Mouse (Mus musculus) forebrain, embryonic 12.5 days (tissue): ENCODE measurements around the gene Esyt3. TPM values are rescaled to one million over a fixed set of nuclear protein-coding genes. Genes with fewer than 3 reads are reported as not detected.

Experiments
- ATAC-seq: fragments of 200-750 bp; cut with Nextera tagmentation; 2 replicates; pipeline ENCODE4 v1.8.0; 2017; ENCODE audit warnings: moderate TSS enrichment; ENCODE audit not compliant: low FRiP score
- H3K27ac ChIP-seq: fragments of 300-500 bp; sonication (generic); 2 replicates; pipeline ENCODE4 v1.5.1; 2016; ENCODE audit warnings: mild to moderate bottlenecking
- H3K27me3 ChIP-seq: fragments of 300-500 bp; sonication (generic); 2 replicates; pipeline ENCODE4 v1.6.1; 2016; ENCODE audit warnings: mild to moderate bottlenecking
- H3K36me3 ChIP-seq: fragments of 300-500 bp; sonication (generic); replicated peaks from 2 replicates; pipeline ENCODE4 v1.6.1; 2016; ENCODE audit warnings: mild to moderate bottlenecking
- H3K4me1 ChIP-seq: fragments of 300-500 bp; sonication (generic); 2 replicates; pipeline ENCODE4 v1.6.1; 2016
- H3K4me2 ChIP-seq: fragments of 300-500 bp; sonication (generic); 2 replicates; pipeline ENCODE4 v1.6.1; 2016; ENCODE audit warnings: mild to moderate bottlenecking, moderate library complexity
- H3K4me3 ChIP-seq: fragments of 300-500 bp; sonication (generic); replicated peaks from 2 replicates; pipeline ENCODE4 v1.5.1; 2016; ENCODE audit warnings: mild to moderate bottlenecking
- H3K9ac ChIP-seq: fragments of 300-500 bp; sonication (generic); 2 replicates; pipeline ENCODE4 v1.6.1; 2016; ENCODE audit warnings: mild to moderate bottlenecking
- H3K9me3 ChIP-seq: fragments of 300-500 bp; sonication (generic); 2 replicates; pipeline ENCODE4 v1.6.1; 2016
- WGBS: fragments of 180-500 bp; shearing (Covaris S2); methylation state at CpG from one replicate; pipeline ENCODE4 v1.1.7; 2016; 5-methylcytosine and 5-hydroxymethylcytosine counted together
- polyA plus RNA-seq: library from polyadenylated mRNA; unstranded; fragments of >200 nt; fragmentation: Nextera tagmentation; extraction: Ambion mirVana; gene quantifications from 2 replicates; pipeline ENCODE4 v1.2.1, GENCODE M21; 2016

Gene Esyt3
- polyA plus RNA-seq, 1 experiment from 2014 or later, result 0.26 TPM

GRCm38 (mm10) chr9:99345351-99345792, 13.0 kb downstream of the Esyt3 start:
- H3K27me3 ChIP-seq, result no peaks in the 10 kb centered on the region; the same call in 1 of the 2 replicates
- H3K9me3 ChIP-seq, result no peaks in the 10 kb centered on the region
- no peak overlapping the region for H3K9ac ChIP-seq
- 53% methylated on average over 4 of the region's 4 CpGs for WGBS
- no peak overlapping the region for H3K4me2 ChIP-seq
- no peak for ATAC-seq
- no peak overlapping the region for H3K27ac ChIP-seq
- H3K36me3 ChIP-seq, result no peaks in the 10 kb centered on the region
- H3K4me3 ChIP-seq, result no peak overlapping the region
- peaks cover 2% of the 10 kb centered on the region; the same call in 1 of the 2 replicates for H3K4me1 ChIP-seq

- H3K9ac ChIP-seq, result no peak overlapping the region
- H3K27me3 ChIP-seq, result no peaks in the 10 kb centered on the region
- no peaks in the 10 kb centered on the region for H3K36me3 ChIP-seq
- no peak overlapping the region for H3K4me2 ChIP-seq
- ATAC-seq, result no peak
- no peak overlapping the region for H3K27ac ChIP-seq
- no peak overlapping the region for H3K4me3 ChIP-seq
- peaks cover 2% of the 10 kb centered on the region; the same call in 1 of the 2 replicates for H3K4me1 ChIP-seq
- WGBS, result 85% methylated on average over 3 of the region's 3 CpGs
- H3K9me3 ChIP-seq, result no peaks in the 10 kb centered on the region
Observed at GRCm38 (mm10) chr9:99341600-99341999, 16.8 kb downstream of the Esyt3 start.

GRCm38 (mm10) chr9:99340126-99340525, 18.2 kb downstream of the Esyt3 start:
- no peaks in the 10 kb centered on the region for H3K9me3 ChIP-seq
- H3K4me1 ChIP-seq, result peaks cover 2% of the 10 kb centered on the region; the same call in 1 of the 2 replicates
- no peak overlapping the region for H3K9ac ChIP-seq
- no peak overlapping the region for H3K27ac ChIP-seq
- 87% methylated on average over 12 of the region's 12 CpGs for WGBS
- no peak overlapping the region for H3K4me2 ChIP-seq
- no peak for ATAC-seq
- no peaks in the 10 kb centered on the region for H3K27me3 ChIP-seq
- no peaks in the 10 kb centered on the region for H3K36me3 ChIP-seq
- H3K4me3 ChIP-seq, result no peak overlapping the region

- no peaks in the 10 kb centered on the region for H3K27me3 ChIP-seq
- H3K9me3 ChIP-seq, result no peaks in the 10 kb centered on the region
- H3K27ac ChIP-seq, result no peak overlapping the region
- no peak for ATAC-seq
- H3K4me1 ChIP-seq, result 0 out of 2 replicates have a peak, but pooled peaks cover 2% of the 10 kb centered on the region
- 76% methylated on average over 1 of the region's 1 CpGs for WGBS
- no peaks in the 10 kb centered on the region for H3K36me3 ChIP-seq
- no peak overlapping the region for H3K4me3 ChIP-seq
- no peak overlapping the region for H3K4me2 ChIP-seq
- H3K9ac ChIP-seq, result no peak overlapping the region
Observed at GRCm38 (mm10) chr9:99339182-99339581, 19.2 kb downstream of the Esyt3 start.

- Histone ChIP-seq H3K4me1 (no peaks in the 10 kb centered on the region), H3K4me2 (no peak overlapping the region), H3K27me3 (no peaks in the 10 kb centered on the region), H3K36me3 (no peaks in the 10 kb centered on the region), H3K27ac (no peak overlapping the region), H3K4me3 (no peak overlapping the region), H3K9ac (no peak overlapping the region), H3K9me3 (no peaks in the 10 kb centered on the region)
- no peak for ATAC-seq
- WGBS, result 100% methylated on average over 1 of the region's 1 CpGs
Observed at GRCm38 (mm10) chr9:99338293-99338692, 20.1 kb downstream of the Esyt3 start.

GRCm38 (mm10) chr9:99336538-99336937, 21.8 kb downstream of the Esyt3 start:
- no peaks in the 10 kb centered on the region for H3K36me3 ChIP-seq
- WGBS, result 89% methylated on average over 4 of the region's 4 CpGs
- ATAC-seq, result no peak
- no peak overlapping the region for H3K4me2 ChIP-seq
- no peaks in the 10 kb centered on the region for H3K9me3 ChIP-seq
- no peak overlapping the region for H3K4me3 ChIP-seq
- no peaks in the 10 kb centered on the region for H3K27me3 ChIP-seq
- no peak overlapping the region for H3K9ac ChIP-seq
- H3K4me1 ChIP-seq, result no peaks in the 10 kb centered on the region
- H3K27ac ChIP-seq, result no peak overlapping the region

- no peaks in the 10 kb centered on the region for H3K4me1 ChIP-seq
- H3K9ac ChIP-seq, result no peak overlapping the region
- no peak for ATAC-seq
- H3K27me3 ChIP-seq, result no peaks in the 10 kb centered on the region
- no peak overlapping the region for H3K4me2 ChIP-seq
- 55% methylated on average over 4 of the region's 4 CpGs for WGBS
- no peaks in the 10 kb centered on the region for H3K9me3 ChIP-seq
- H3K4me3 ChIP-seq, result no peak overlapping the region
- no peak overlapping the region for H3K27ac ChIP-seq
- H3K36me3 ChIP-seq, result no peaks in the 10 kb centered on the region
Observed at GRCm38 (mm10) chr9:99326881-99327280, 31.5 kb downstream of the Esyt3 start.

- no peak for ATAC-seq
- Histone ChIP-seq H3K4me2 (no peak overlapping the region), H3K27ac (no peak overlapping the region), H3K9ac (no peak overlapping the region), H3K4me1 (no peaks in the 10 kb centered on the region), H3K36me3 (no peaks in the 10 kb centered on the region), H3K9me3 (no peaks in the 10 kb centered on the region), H3K27me3 (no peaks in the 10 kb centered on the region), H3K4me3 (no peak overlapping the region)
- 90% methylated on average over 4 of the region's 4 CpGs for WGBS
Observed at GRCm38 (mm10) chr9:99325961-99326360, 32.4 kb downstream of the Esyt3 start.

GRCm38 (mm10) chr9:99325208-99325929, 33.0 kb downstream of the Esyt3 start:
- H3K36me3 ChIP-seq, result no peaks in the 10 kb centered on the region
- no peaks in the 10 kb centered on the region for H3K4me1 ChIP-seq
- WGBS, result 88% methylated on average over 7 of the region's 7 CpGs
- no peak overlapping the region for H3K27ac ChIP-seq
- H3K27me3 ChIP-seq, result no peaks in the 10 kb centered on the region
- H3K9me3 ChIP-seq, result no peaks in the 10 kb centered on the region
- ATAC-seq, result no peak
- no peak overlapping the region for H3K4me2 ChIP-seq
- no peak overlapping the region for H3K4me3 ChIP-seq
- H3K9ac ChIP-seq, result no peak overlapping the region

- no peak overlapping the region for H3K4me3 ChIP-seq
- 91% methylated on average over 8 of the region's 8 CpGs for WGBS
- no peak overlapping the region for H3K9ac ChIP-seq
- H3K36me3 ChIP-seq, result no peaks in the 10 kb centered on the region
- no peaks in the 10 kb centered on the region for H3K9me3 ChIP-seq
- H3K27ac ChIP-seq, result no peak overlapping the region
- no peak overlapping the region for H3K4me2 ChIP-seq
- no peak for ATAC-seq
- no peaks in the 10 kb centered on the region for H3K4me1 ChIP-seq
- no peaks in the 10 kb centered on the region for H3K27me3 ChIP-seq
Observed at GRCm38 (mm10) chr9:99320006-99320405, 38.4 kb downstream of the Esyt3 start.

- Histone ChIP-seq H3K9ac (no peak overlapping the region), H3K9me3 (no peaks in the 10 kb centered on the region), H3K4me2 (no peak overlapping the region), H3K36me3 (no peaks in the 10 kb centered on the region), H3K4me3 (no peak overlapping the region), H3K4me1 (no peaks in the 10 kb centered on the region), H3K27me3 (no peaks in the 10 kb centered on the region), H3K27ac (no peak overlapping the region)
- ATAC-seq, result no peak
- WGBS, result 72% methylated on average over 8 of the region's 8 CpGs
Observed at GRCm38 (mm10) chr9:99319343-99319951, 38.9 kb downstream of the Esyt3 start.

- no peaks in the 10 kb centered on the region for H3K9me3 ChIP-seq
- no peaks in the 10 kb centered on the region for H3K4me1 ChIP-seq
- H3K4me3 ChIP-seq, result no peak overlapping the region
- no peak overlapping the region for H3K4me2 ChIP-seq
- no peaks in the 10 kb centered on the region for H3K27me3 ChIP-seq
- no peak for ATAC-seq
- H3K27ac ChIP-seq, result no peak overlapping the region
- whole genome bisulfite sequencing, result 92% methylated on average over 6 of the region's 6 CpGs
- H3K36me3 ChIP-seq, result peaks cover 40% of the 10 kb centered on the region
- H3K9ac ChIP-seq, result no peak overlapping the region
Observed at GRCm38 (mm10) chr9:99306226-99306625, 52.1 kb downstream of the Esyt3 start.

GRCm38 (mm10) chr9:99304296-99304695, 54.1 kb downstream of the Esyt3 start:
- Histone ChIP-seq H3K36me3 (peaks cover 42% of the 10 kb centered on the region), H3K4me1 (no peaks in the 10 kb centered on the region), H3K27ac (no peak overlapping the region), H3K9ac (no peak overlapping the region), H3K4me2 (no peak overlapping the region), H3K27me3 (no peaks in the 10 kb centered on the region), H3K4me3 (no peak overlapping the region), H3K9me3 (no peaks in the 10 kb centered on the region)
- 95% methylated on average over 5 of the region's 5 CpGs for WGBS
- no peak for ATAC-seq
